Mouse (Mus musculus) erythroblast, embryonic 14.5 days (primary cell): ENCODE data around the gene Phc2.

Source experiments
- GATA1 ChIP-seq: IDR thresholded peaks from 2 replicates; pipeline ENCODE4 v1.6.1; 2012; ENCODE audit warnings: low read length, inconsistent platforms, mixed read lengths
- TAL1 ChIP-seq: IDR thresholded peaks from 3 replicates; pipeline ENCODE4 v1.6.1; 2012; ENCODE audit warnings: low read length, inconsistent platforms, mixed read lengths

DNA sequence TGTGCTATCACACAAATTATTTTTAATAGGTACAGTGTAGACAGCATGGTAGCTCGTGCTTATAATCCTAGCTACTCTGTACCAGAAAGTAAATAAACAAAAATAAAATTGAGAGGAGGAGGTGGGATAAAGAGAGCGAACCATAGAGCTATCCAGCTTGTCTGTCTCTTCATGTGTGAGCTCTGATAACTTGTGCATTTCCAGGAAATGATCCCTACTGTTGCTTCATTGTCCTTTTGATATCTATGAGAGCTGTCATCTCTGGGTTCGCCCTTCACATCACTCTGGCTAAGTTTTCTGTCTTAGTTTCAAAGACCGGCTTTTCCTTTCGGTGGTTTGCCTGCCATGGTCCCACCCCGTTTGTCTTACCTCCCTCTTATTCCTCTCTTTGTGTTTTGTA lies 14.7 kb downstream of the Phc2 start:
- TF ChIP-seq GATA1 (no peak), TAL1 (no peak)
